Mouse (Mus musculus) ovary, postnatal 36 days (tissue): ENCODE data around the gene Rbms3.

Experiments
- DNase-seq: peaks from one replicate; pipeline ENCODE4 v3.0.0; 2022; ENCODE audit warnings: low spot score, mixed read lengths

The Rbms3 gene

GRCm38 (mm10) chr9:116976575-116977408 lies 652.9 kb downstream of the Rbms3 start:
- no peak for DNase-seq

GRCm38 (mm10) chr9:116975269-116975668 lies 654.4 kb downstream of the Rbms3 start:
- DNase-seq: no peak

GRCm38 (mm10) chr9:116974134-116974533 lies 655.6 kb downstream of the Rbms3 start:
- DNase-seq: no peak

DNA sequence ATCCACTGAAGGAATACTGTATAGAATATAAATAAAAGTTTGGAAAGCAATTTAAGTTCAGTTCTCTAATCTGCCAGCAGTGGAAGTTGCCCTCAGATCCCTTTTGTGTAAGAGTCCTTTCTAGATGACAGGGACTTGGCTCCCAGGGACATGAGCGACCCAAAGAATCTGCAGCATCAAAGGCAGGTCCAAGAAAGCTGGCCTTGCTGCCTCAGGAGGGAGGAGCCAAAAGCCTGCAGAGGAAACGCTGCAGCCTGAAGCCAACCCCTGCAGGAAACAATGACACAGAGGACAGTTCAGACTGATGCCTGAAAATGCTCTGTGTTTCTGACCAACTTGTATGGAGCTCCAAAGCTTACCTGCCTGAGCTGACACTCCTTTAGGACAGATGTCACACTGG lies 656.1 kb downstream of the Rbms3 start:
- no peak for DNase-seq

- no peak for DNase-seq
Observed at GRCm38 (mm10) chr9:116967317-116967716, 662.4 kb downstream of the Rbms3 start.

DNA sequence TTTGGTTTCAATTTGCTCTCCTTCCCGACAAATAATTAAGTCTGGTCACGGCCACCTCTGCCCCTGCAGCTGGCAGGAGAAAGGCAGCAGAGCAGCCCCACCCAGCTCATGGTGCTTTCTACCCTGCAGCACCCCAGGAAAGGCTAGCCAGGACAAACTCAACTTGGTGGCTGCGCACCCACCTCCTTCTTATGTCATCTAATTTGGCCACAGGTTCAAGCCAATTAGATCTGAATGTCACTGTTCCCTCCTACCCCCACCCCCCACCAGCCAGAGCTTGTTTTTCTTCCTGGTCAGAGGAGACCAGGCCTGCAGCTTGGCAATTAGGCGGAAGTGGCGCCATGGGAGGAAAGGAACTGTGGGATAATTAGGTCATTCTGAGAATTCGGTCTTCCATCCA lies 664.0 kb downstream of the Rbms3 start:
- DNase-seq: no peak

- DNase-seq: no peak
Observed at GRCm38 (mm10) chr9:116956156-116956555, 673.6 kb downstream of the Rbms3 start.

- DNase-seq: no peak
Observed at GRCm38 (mm10) chr9:116948211-116948610, 681.5 kb downstream of the Rbms3 start.

DNA sequence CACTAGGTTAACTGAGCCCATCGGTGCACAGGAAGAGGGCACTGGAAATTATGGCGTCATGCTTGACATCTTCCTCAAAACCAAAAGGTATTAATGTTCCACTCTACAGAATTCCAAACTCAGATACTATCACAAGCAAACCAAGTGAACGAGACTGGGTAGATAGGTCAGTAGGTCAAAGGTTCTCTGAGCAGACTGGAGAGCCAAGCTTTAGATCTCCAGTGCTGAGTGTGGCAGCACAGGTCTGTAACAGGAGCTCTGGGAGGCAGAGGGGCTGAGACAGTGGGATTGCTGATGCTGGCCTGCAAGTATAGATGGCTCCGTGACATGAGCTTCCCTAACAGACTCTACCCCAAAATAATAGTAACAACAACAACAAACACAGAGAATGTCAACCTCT lies 682.3 kb downstream of the Rbms3 start:
- DNase-seq: no peak

DNA sequence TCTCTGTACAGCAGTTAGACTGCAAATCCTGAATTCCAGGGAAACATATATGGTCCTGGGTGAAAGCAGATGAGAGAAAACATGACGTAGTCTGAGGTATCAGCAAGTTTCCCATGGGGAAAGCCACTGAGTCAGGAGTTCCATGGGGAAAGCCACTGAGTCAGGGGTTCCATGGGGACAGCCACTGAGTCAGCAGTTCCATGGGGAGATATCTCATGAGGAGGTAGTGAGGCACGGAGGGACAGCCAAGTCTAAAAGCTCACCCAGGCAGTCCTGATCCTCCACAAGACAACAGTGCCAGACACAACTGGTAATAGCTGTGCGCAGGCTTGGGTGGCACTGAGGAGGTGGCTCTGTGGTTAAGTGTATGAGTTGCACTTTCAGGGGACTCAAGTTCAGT lies 682.9 kb downstream of the Rbms3 start:
- DNase-seq: no peak

- DNase-seq: no peak
Observed at GRCm38 (mm10) chr9:116945689-116946088, 684.0 kb downstream of the Rbms3 start.

DNA sequence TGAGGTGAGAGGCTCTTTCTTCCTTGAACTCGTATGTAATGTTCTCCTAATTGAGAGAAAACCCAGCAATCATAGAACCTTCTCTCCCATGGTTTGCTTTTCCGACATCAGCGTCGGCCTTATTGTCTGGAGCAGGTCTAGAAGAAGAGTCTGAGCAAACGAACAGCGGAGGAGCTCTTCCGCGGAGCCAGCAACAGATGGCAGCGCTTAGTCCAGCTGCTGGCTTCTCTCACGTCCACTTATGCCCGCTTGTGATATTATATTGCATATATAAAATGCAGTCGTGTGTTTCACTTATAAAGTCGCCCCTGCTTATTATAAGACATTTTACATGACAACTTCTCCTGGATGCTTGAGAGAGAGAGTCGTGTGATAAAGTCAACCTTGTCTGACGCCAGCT lies 685.8 kb downstream of the Rbms3 start:
- no peak for DNase-seq

GRCm38 (mm10) chr9:116941116-116941515 lies 688.6 kb downstream of the Rbms3 start:
- DNase-seq: no peak

DNA sequence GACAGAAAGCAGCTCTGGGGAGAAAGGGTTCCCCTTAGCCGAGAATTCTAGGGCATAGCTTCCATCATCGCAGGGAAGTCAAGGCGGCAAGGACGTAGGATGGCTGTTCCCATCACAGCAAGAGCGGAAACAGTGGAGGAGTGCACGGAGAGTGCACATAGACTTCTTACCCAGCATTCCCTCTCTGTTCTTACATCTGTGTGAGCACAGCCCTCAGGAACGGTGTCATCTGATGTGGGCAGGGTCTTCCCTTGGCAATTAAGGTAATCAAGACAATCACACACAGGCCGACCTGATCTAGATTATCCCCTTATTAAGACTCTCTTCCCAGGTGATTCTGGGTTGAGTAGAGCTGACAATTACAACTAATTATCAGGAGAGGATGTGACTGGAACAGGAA lies 689.0 kb downstream of the Rbms3 start:
- DNase-seq: no peak

- DNase-seq: no peak
Observed at GRCm38 (mm10) chr9:116928338-116928737, 701.4 kb downstream of the Rbms3 start.

- no peak for DNase-seq
Observed at GRCm38 (mm10) chr9:116923151-116923550, 706.6 kb downstream of the Rbms3 start.

DNA sequence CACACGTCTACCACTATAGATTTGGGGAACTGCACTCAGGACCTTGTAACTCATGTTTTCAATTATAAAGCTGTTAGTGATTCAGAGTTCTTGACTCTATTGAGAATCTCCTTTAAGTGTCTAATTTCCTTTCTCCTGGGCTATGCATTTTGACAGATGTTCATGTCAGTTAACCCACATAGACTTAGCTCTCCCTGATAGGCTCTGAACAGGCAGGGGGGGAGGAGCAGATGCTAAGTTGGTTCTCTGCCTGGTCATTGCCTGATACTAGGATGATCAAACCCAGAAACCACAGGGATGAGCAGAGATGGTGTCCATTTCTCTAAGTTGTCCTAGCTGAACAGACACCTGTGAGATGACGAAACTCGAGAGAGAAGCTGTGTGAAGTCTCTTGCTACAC lies 707.2 kb downstream of the Rbms3 start:
- DNase-seq: no peak

GRCm38 (mm10) chr9:116919441-116920019 lies 710.2 kb downstream of the Rbms3 start:
- DNase-seq: no peak

DNA sequence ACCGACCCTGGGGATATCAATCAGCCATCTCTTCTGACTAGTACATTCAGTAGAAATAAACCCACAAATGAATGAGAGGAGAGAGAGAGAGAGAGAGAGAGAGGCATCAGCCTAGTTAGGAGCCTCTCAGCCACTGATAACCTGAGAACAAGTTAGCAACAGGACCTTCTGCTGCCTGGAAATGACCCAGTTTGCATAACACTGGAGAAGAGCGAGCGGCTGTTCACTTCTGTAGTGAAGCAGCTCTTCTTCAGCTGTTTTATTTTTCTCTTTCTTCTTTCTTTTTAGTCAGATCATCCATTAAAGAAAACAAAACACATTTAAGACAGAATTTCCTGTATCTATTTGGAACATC lies 717.2 kb downstream of the Rbms3 start:
- DNase-seq: no peak

DNA sequence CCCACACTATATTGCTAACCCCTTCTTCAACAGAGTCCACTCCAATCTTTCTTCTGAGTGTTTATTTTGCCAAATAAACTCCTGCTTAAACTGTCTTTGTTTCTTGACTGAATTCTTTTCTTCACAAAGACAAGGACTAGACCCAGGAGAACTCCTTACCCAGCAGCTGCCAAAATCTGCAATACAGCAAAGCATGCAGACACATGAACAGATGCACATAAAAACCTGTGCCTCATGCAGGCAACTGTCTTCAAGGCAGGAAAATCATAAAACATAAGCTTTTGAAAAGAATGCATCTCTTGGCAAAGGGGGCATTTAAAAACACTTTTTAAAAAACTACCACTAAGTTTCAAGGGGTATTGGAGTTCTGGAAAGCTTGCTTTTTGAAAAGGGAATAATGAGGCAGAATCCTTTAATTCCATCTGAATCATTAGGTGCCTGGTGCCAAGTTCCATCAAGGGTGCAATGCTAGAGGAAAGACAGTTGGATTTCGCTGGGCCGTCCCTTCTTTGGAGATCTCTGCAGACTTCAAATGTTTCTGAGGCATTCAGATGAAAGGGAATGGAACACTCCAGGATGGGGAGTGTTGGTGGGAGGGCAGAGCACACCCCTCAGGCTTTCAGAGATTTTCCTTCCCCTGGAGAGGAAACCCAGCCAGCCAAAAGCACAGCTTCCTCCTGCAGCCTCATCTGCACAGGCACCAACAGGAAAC lies 717.8 kb downstream of the Rbms3 start:
- DNase-seq: no peak

- no peak for DNase-seq
Observed at GRCm38 (mm10) chr9:116909511-116909910, 720.2 kb downstream of the Rbms3 start.

DNA sequence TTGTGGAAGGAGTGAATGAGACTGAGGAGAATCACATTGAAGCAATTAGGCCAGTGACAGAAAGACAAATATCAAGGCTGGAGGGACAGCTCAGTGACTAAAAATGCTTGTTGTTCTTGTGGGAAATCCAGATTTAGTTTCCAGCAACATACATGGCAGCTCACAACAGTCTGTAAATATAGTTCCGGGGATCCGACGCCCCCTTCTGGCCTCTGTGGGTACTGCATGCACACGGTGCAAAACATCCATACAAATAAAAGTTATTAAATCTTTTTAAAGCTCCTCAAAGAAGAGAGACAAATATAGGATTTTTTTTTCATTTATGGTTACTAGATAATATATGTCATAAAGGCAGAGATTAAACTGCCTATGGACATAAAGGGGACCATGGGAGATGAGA lies 722.8 kb downstream of the Rbms3 start:
- no peak for DNase-seq

DNA sequence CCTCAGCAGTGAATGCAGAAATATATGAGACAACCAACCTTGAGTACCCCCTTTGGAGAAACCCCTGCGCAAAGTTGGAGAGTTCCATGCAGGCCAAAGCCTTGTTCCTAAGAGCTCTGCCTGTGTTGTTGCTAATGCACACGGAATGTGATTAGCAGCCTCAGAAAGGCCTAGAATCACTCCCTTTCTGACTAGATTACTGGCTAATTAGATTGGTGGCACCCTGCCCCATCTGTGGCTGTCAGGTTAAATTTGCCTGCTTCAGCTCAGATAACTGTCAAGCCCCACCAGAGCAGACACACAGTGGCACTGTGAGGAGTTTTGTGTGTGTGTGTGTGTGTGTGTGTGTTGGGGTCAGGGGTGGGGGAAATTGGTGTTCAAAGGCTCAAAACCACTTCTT lies 724.1 kb downstream of the Rbms3 start:
- DNase-seq: no peak
